Mouse (Mus musculus) midbrain, postnatal 0 days (tissue): ENCODE data around the gene Cdh22. TPM values are rescaled to one million over a fixed set of nuclear protein-coding genes. Genes with fewer than 3 reads are reported as not detected.

Experiments used
- ATAC-seq: fragments of 200-750 bp; cut with Nextera tagmentation; 2 replicates; pipeline ENCODE4 v1.8.0; 2017; ENCODE audit warnings: moderate number of reproducible peaks, mild to moderate bottlenecking, moderate TSS enrichment, moderate library complexity; ENCODE audit not compliant: low FRiP score
- DNase-seq: peaks from one replicate; pipeline ENCODE4 v3.0.0-alpha.2; 2015; ENCODE audit warnings: low spot score
- H3K27ac ChIP-seq: fragments of 300-500 bp; sonication (generic); 2 replicates; pipeline ENCODE4 v1.5.1; 2014; ENCODE audit warnings: low read depth, mild to moderate bottlenecking, low read length, mixed read lengths
- H3K27me3 ChIP-seq: fragments of 300-500 bp; sonication (generic); 2 replicates; pipeline ENCODE4 v1.6.1; 2014; ENCODE audit warnings: low read length, control low read depth, mixed read lengths; ENCODE audit not compliant: insufficient read depth
- H3K36me3 ChIP-seq: fragments of 300-500 bp; sonication (generic); 2 replicates; pipeline ENCODE4 v1.6.1; 2014; ENCODE audit warnings: low read length, control low read depth, mixed read lengths; ENCODE audit not compliant: insufficient read depth
- H3K4me1 ChIP-seq: fragments of 300-500 bp; sonication (generic); 2 replicates; pipeline ENCODE4 v1.6.1; 2014; ENCODE audit warnings: mild to moderate bottlenecking, control low read depth, antibody characterized with exemption, low read length, mixed read lengths; ENCODE audit not compliant: insufficient read depth
- H3K4me2 ChIP-seq: fragments of 300-500 bp; sonication (generic); 2 replicates; pipeline ENCODE4 v1.6.1; 2014; ENCODE audit warnings: low read depth, mild to moderate bottlenecking, low read length, mixed read lengths; ENCODE audit not compliant: poor library complexity, severe bottlenecking
- H3K4me3 ChIP-seq: fragments of 300-500 bp; sonication (generic); 2 replicates; pipeline ENCODE4 v1.5.1; 2014; ENCODE audit warnings: low read depth, mild to moderate bottlenecking, low read length, moderate library complexity
- H3K9ac ChIP-seq: fragments of 300-500 bp; sonication (generic); replicated peaks from 2 replicates; pipeline ENCODE4 v1.6.1; 2014; ENCODE audit warnings: mild to moderate bottlenecking, low read length, moderate library complexity, mixed read lengths; ENCODE audit not compliant: poor library complexity, severe bottlenecking
- H3K9me3 ChIP-seq: fragments of 300-500 bp; sonication (generic); 2 replicates; pipeline ENCODE4 v1.6.1; 2016; ENCODE audit warnings: low read length, control low read depth
- CTCF ChIP-seq: IDR thresholded peaks from 2 replicates; pipeline ENCODE4 v1.5.1; 2016; ENCODE audit warnings: antibody characterized with exemption, mild to moderate bottlenecking
- WGBS: fragments of 180-500 bp; shearing (Covaris S2); extraction: QIAGEN DNeasy Blood & Tissue Kit; methylation state at CpG from one replicate; pipeline ENCODE4 v1.1.7; 2014; 5-methylcytosine and 5-hydroxymethylcytosine counted together
- polyA plus RNA-seq: library from polyadenylated mRNA; unstranded; fragments of >200 nt; fragmentation: Nextera tagmentation; extraction: Ambion mirVana; gene quantifications from 2 replicates; pipeline ENCODE4 v1.2.1, GENCODE M21; 2015
- total RNA-seq: library from RNA; depleted of rRNA; stranded (reverse); fragments of >200 nt; gene quantifications from 2 replicates; pipeline ENCODE4 v1.2.3, GENCODE M21; 2014

Cdh22 gene
- total and polyA plus RNA-seq, 2 experiments from 2014 or later = 23.2 to 47.9 TPM

DNA sequence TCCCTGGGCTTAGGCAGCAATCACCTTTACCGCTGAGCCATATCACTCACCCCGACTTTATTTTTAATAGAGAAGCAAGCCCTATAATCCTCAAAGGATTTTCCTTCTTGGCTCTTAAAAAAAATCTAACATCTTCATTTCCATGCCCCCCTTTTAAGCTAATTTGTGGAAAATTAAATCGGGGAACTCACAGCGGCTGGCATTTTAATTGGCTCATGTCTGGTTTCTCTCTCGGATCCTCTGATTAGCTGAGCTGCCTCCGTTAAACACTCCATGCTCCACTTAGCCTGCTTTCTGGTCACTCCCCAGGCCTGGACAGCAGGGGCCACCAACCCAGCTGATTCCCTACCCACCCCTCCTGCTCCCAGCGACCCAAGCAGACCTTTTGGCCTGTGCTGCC lies 142.3 kb downstream of the Cdh22 start:
- Histone ChIP-seq H3K36me3 (no peaks in the 10 kb centered on the region), H3K9ac (no peak overlapping the region), H3K4me2 (no peak overlapping the region), H3K9me3 (no peaks in the 10 kb centered on the region), H3K27ac (no peak overlapping the region), H3K27me3 (no peaks in the 10 kb centered on the region), H3K4me3 (no peak overlapping the region), H3K4me1 (no peaks in the 10 kb centered on the region; the same call in 1 of the 2 replicates)
- 43% methylated on average over 7 of the region's 7 CpGs for WGBS
- ATAC-seq = no peak
- no peak for DNase-seq
- no peak for TF ChIP-seq CTCF

GRCm38 (mm10) chr2:165091433-165091965 lies 143.2 kb downstream of the Cdh22 start:
- no peak for TF ChIP-seq CTCF
- 70% methylated on average over 8 of the region's 8 CpGs for WGBS
- no peak overlapping the region for H3K4me3 ChIP-seq

DNA sequence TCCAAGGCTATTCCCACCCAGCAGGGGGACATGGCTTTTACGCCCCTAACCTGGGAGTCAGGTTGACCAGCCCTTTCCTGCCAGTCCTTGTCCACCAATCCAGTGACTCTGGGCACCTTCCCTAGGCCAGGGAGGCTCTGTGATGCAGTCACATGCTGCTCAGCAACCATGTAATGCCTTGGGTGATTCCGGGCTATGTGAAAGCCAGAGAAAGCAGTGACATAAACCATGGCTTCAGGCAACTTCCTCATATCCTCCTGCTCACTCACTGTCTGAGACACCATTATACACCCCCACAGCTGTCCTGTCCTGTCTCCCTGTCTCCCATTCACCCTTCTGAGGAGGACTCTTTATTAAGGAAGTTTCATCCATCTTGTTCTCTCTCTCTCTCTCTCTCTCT lies 144.0 kb downstream of the Cdh22 start, which contains the start of gene 1700025C18Rik:
1700025C18Rik (minus strand) TSS at position 101 of the 400 bp plus-strand sequence.
- no peak for TF ChIP-seq CTCF
- no peak for ATAC-seq
- no peak within 1 kb of the TSS for H3K9ac ChIP-seq
- WGBS = 87% methylated on average over 2 of the region's 2 CpGs
- no peaks in the 10 kb centered on the region; the same call in 1 of the 2 replicates for H3K4me1 ChIP-seq
- no peak for DNase-seq
- no peaks in the 10 kb centered on the region for H3K9me3 ChIP-seq
- H3K27me3 ChIP-seq = no peaks in the 10 kb centered on the region
- no peak within 1 kb of the TSS for H3K4me3 ChIP-seq
- H3K36me3 ChIP-seq = no peaks in the 10 kb centered on the region
- H3K27ac ChIP-seq = no peak within 1 kb of the TSS
- H3K4me2 ChIP-seq = no peak within 1 kb of the TSS

More at GRCm38 (mm10) chr2:165091433-165091965, 143.2 kb downstream of the Cdh22 start:
- no peak overlapping the region for H3K4me2 ChIP-seq
- no peak for ATAC-seq
- H3K9ac ChIP-seq = no peak overlapping the region
- no peaks in the 10 kb centered on the region; the same call in 1 of the 2 replicates for H3K4me1 ChIP-seq
- no peaks in the 10 kb centered on the region for H3K36me3 ChIP-seq
- H3K27me3 ChIP-seq = no peaks in the 10 kb centered on the region
- no peaks in the 10 kb centered on the region for H3K9me3 ChIP-seq
- no peak for DNase-seq
- no peak overlapping the region for H3K27ac ChIP-seq

GRCm38 (mm10) chr2:165089470-165089869 lies 145.2 kb downstream of the Cdh22 start:
- H3K4me3 ChIP-seq = no peak overlapping the region
- H3K27ac ChIP-seq = no peak overlapping the region
- no peaks in the 10 kb centered on the region for H3K27me3 ChIP-seq
- H3K4me2 ChIP-seq = no peak overlapping the region
- DNase-seq (no peak), ATAC-seq (no peak)
- TF ChIP-seq CTCF = no peak
- no peaks in the 10 kb centered on the region; the same call in 1 of the 2 replicates for H3K4me1 ChIP-seq
- no peaks in the 10 kb centered on the region for H3K36me3 ChIP-seq
- H3K9ac ChIP-seq = no peak overlapping the region
- WGBS = 38% methylated on average over 14 of the region's 14 CpGs
- H3K9me3 ChIP-seq = no peaks in the 10 kb centered on the region

DNA sequence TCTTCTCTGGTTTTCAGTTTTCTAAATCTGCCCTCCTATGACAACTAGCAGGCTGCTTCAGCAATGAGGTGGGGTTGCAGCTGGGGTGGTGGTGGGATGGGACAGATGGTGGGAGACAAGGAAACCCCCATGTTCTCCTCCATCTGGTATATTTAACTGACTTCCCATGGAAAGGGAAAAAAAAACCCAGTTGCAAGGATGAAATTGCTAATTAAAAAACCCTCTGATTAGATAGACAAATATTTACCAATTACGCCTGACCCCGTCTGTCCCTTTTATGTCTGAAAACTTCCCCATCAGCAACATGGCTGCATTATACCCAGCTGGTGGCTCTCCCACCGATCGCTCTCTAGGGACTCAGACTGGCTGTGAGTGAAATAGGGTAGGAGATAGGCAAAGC lies 148.0 kb downstream of the Cdh22 start:
- no peak for ATAC-seq
- Histone ChIP-seq H3K9me3 (no peaks in the 10 kb centered on the region), H3K27me3 (no peaks in the 10 kb centered on the region), H3K9ac (no peak overlapping the region), H3K36me3 (no peaks in the 10 kb centered on the region), H3K4me3 (no peak overlapping the region), H3K4me1 (no peaks in the 10 kb centered on the region), H3K27ac (no peak overlapping the region), H3K4me2 (no peak overlapping the region)
- no peak for TF ChIP-seq CTCF
- WGBS = 86% methylated on average over 4 of the region's 4 CpGs
- no peak for DNase-seq

- H3K4me3 ChIP-seq = no peak overlapping the region
- no peaks in the 10 kb centered on the region for H3K36me3 ChIP-seq
- no peak overlapping the region for H3K27ac ChIP-seq
- no peaks in the 10 kb centered on the region for H3K27me3 ChIP-seq
- H3K9ac ChIP-seq = no peak overlapping the region
- H3K4me2 ChIP-seq = no peak overlapping the region
- ATAC-seq = no peak
- WGBS = 14% methylated on average over 7 of the region's 7 CpGs
- no peak for TF ChIP-seq CTCF
- H3K9me3 ChIP-seq = no peaks in the 10 kb centered on the region
- DNase-seq = no peak
- H3K4me1 ChIP-seq = no peaks in the 10 kb centered on the region; the same call in 1 of the 2 replicates
These were observed 153.4 kb downstream of the Cdh22 start for GRCm38 (mm10) chr2:165081257-165081656.
